Mouse (Mus musculus): ENCODE measurements around the gene Eno3. TPM values are rescaled to one million over a fixed set of nuclear protein-coding genes. Genes with fewer than 3 reads are reported as not detected.
A peak's percentile ranks its signal among the peaks of the same experiment; 100 is the strongest.

Gene Eno3
- polyA plus RNA-seq, 1 experiment from 2014 or later = 188 TPM

- Histone ChIP-seq H3K27ac (peak overlapping the region; percentile 69; the same call in 1 of the 2 replicates), H3K4me1 (peaks cover 25% of the 10 kb centered on the region), H3K36me3 (peaks cover 76% of the 10 kb centered on the region), H3K27me3 (ENCODE audit: insufficient read depth, poor library complexity, severe bottlenecking) (0 out of 2 replicates have a peak, but pooled peaks cover 3% of the 10 kb centered on the region), H3K9me3 (no peaks in the 10 kb centered on the region), H3K4me3 (no peak overlapping the region)
- WGBS = 55% methylated on average over 12 of the region's 12 CpGs
- no peak for DNase-seq (ENCODE audit: low spot score)
These were observed 24.2 kb downstream of the Eno3 start for GRCm38 (mm10) chr11:70681170-70681569.

- Histone ChIP-seq H3K36me3 (peaks cover 71% of the 10 kb centered on the region), H3K9me3 (no peaks in the 10 kb centered on the region), H3K4me1 (peaks cover 29% of the 10 kb centered on the region), H3K27me3 (ENCODE audit: insufficient read depth, poor library complexity, severe bottlenecking) (0 out of 2 replicates have a peak, but pooled peaks cover 3% of the 10 kb centered on the region), H3K4me3 (0 out of 2 replicates have a peak overlapping the region, but pooled peaks have one; percentile 3), H3K27ac (peak overlapping the region; percentile 69)
- 14% methylated on average over 8 of the region's 11 CpGs for WGBS
- no peak for DNase-seq (ENCODE audit: low spot score)
These were observed 25.0 kb downstream of the Eno3 start for GRCm38 (mm10) chr11:70681897-70682581.

GRCm38 (mm10) chr11:70683640-70684039 is 26.6 kb downstream of the Eno3 start:
- H3K4me1 ChIP-seq = peaks cover 42% of the 10 kb centered on the region
- 0 out of 2 replicates have a peak, but pooled peaks cover 3% of the 10 kb centered on the region for H3K27me3 ChIP-seq (ENCODE audit: insufficient read depth, poor library complexity, severe bottlenecking)
- DNase-seq (ENCODE audit: low spot score) = no peak
- no peak overlapping the region for H3K27ac ChIP-seq
- no peaks in the 10 kb centered on the region for H3K9me3 ChIP-seq
- WGBS = 76% methylated on average over 5 of the region's 5 CpGs
- no peak overlapping the region for H3K4me3 ChIP-seq
- peaks cover 66% of the 10 kb centered on the region for H3K36me3 ChIP-seq

GRCm38 (mm10) chr11:70686901-70687566 is 30.0 kb downstream of the Eno3 start:
- no peaks in the 10 kb centered on the region for H3K27me3 ChIP-seq (ENCODE audit: insufficient read depth, poor library complexity, severe bottlenecking)
- DNase-seq (ENCODE audit: low spot score) = no peak
- WGBS = 5% methylated on average over 16 of the region's 16 CpGs
- peak overlapping the region; percentile 96 for H3K27ac ChIP-seq
- no peaks in the 10 kb centered on the region for H3K9me3 ChIP-seq
- H3K36me3 ChIP-seq = peaks cover 40% of the 10 kb centered on the region
- peaks cover 43% of the 10 kb centered on the region for H3K4me1 ChIP-seq
- H3K4me3 ChIP-seq = peak overlapping the region; percentile 92

- Histone ChIP-seq H3K27me3 (ENCODE audit: insufficient read depth, poor library complexity, severe bottlenecking) (no peaks in the 10 kb centered on the region), H3K36me3 (peaks cover 35% of the 10 kb centered on the region), H3K4me3 (peak within 1 kb of the TSS; percentile 92), H3K9me3 (no peaks in the 10 kb centered on the region), H3K4me1 (peaks cover 37% of the 10 kb centered on the region), H3K27ac (peak within 1 kb of the TSS; percentile 96)
- under 1% methylated on average over 55 of the region's 55 CpGs for WGBS
- peak; percentile 90 for DNase-seq (ENCODE audit: low spot score)
These were observed 30.7 kb downstream of the Eno3 start, which contains the start of gene Camta2 for GRCm38 (mm10) chr11:70687601-70688199. TSS of gene Camta2 (minus strand) at chr11:70688105.

- Histone ChIP-seq H3K27ac (peak overlapping the region; percentile 96), H3K36me3 (peaks cover 28% of the 10 kb centered on the region), H3K9me3 (no peaks in the 10 kb centered on the region), H3K4me1 (peaks cover 35% of the 10 kb centered on the region), H3K27me3 (ENCODE audit: insufficient read depth, poor library complexity, severe bottlenecking) (no peaks in the 10 kb centered on the region), H3K4me3 (peak overlapping the region; percentile 92)
- WGBS = 10% methylated on average over 8 of the region's 8 CpGs
- no peak for DNase-seq (ENCODE audit: low spot score)
These were observed 31.4 kb downstream of the Eno3 start for GRCm38 (mm10) chr11:70688372-70688771.

GRCm38 (mm10) chr11:70689578-70689977 is 32.6 kb downstream of the Eno3 start:
- H3K27ac ChIP-seq = no peak overlapping the region
- WGBS = 34% methylated on average over 4 of the region's 4 CpGs
- no peaks in the 10 kb centered on the region for H3K9me3 ChIP-seq
- peaks cover 17% of the 10 kb centered on the region for H3K36me3 ChIP-seq
- H3K27me3 ChIP-seq (ENCODE audit: insufficient read depth, poor library complexity, severe bottlenecking) = no peaks in the 10 kb centered on the region
- no peak for DNase-seq (ENCODE audit: low spot score)
- H3K4me1 ChIP-seq = peaks cover 35% of the 10 kb centered on the region
- no peak overlapping the region for H3K4me3 ChIP-seq

GRCm38 (mm10) chr11:70693504-70693903 is 36.5 kb downstream of the Eno3 start:
- no peaks in the 10 kb centered on the region for H3K27me3 ChIP-seq (ENCODE audit: insufficient read depth, poor library complexity, severe bottlenecking)
- no peaks in the 10 kb centered on the region for H3K9me3 ChIP-seq
- no peaks in the 10 kb centered on the region for H3K36me3 ChIP-seq
- H3K4me1 ChIP-seq = peaks cover 14% of the 10 kb centered on the region
- H3K4me3 ChIP-seq = no peak overlapping the region
- DNase-seq (ENCODE audit: low spot score) = no peak
- WGBS = 51% methylated on average over 3 of the region's 3 CpGs
- no peak overlapping the region for H3K27ac ChIP-seq

GRCm38 (mm10) chr11:70697376-70697775 is 40.4 kb downstream of the Eno3 start:
- no peak for DNase-seq (ENCODE audit: low spot score)
- whole genome bisulfite sequencing = 74% methylated on average over 3 of the region's 3 CpGs
- H3K36me3 ChIP-seq = peaks cover 1% of the 10 kb centered on the region; the same call in 1 of the 2 replicates
- no peak overlapping the region for H3K27ac ChIP-seq
- H3K9me3 ChIP-seq = no peaks in the 10 kb centered on the region
- peaks cover 23% of the 10 kb centered on the region for H3K4me1 ChIP-seq
- H3K4me3 ChIP-seq = no peak overlapping the region
- no peaks in the 10 kb centered on the region for H3K27me3 ChIP-seq (ENCODE audit: insufficient read depth, poor library complexity, severe bottlenecking)

- no peaks in the 10 kb centered on the region for H3K9me3 ChIP-seq
- no peak overlapping the region for H3K27ac ChIP-seq
- H3K4me3 ChIP-seq = peak overlapping the region; percentile 79; the same call in 1 of the 2 replicates
- WGBS = 55% methylated on average over 2 of the region's 2 CpGs
- H3K27me3 ChIP-seq (ENCODE audit: insufficient read depth, poor library complexity, severe bottlenecking) = no peaks in the 10 kb centered on the region
- H3K36me3 ChIP-seq = peaks cover 17% of the 10 kb centered on the region
- no peak for DNase-seq (ENCODE audit: low spot score)
- H3K4me1 ChIP-seq = peaks cover 37% of the 10 kb centered on the region
These were observed 42.0 kb downstream of the Eno3 start for GRCm38 (mm10) chr11:70699051-70699450.

- Histone ChIP-seq H3K27me3 (ENCODE audit: insufficient read depth, poor library complexity, severe bottlenecking) (no peaks in the 10 kb centered on the region), H3K4me3 (peak within 1 kb of the TSS; percentile 79), H3K27ac (peak within 1 kb of the TSS; percentile 99), H3K4me1 (peaks cover 37% of the 10 kb centered on the region), H3K9me3 (no peaks in the 10 kb centered on the region), H3K36me3 (peaks cover 26% of the 10 kb centered on the region)
- peak; percentile 94 for DNase-seq (ENCODE audit: low spot score)
- 1% methylated on average over 68 of the region's 69 CpGs for WGBS
These were observed 42.9 kb downstream of the Eno3 start, which contains the start of the genes Inca1 and Kif1c for GRCm38 (mm10) chr11:70699722-70700556. TSS of gene Inca1 (minus strand) at chr11:70700155. TSS of gene Kif1c (plus strand) at chr11:70700548.

- peak overlapping the region; percentile 79 for H3K4me3 ChIP-seq
- H3K27me3 ChIP-seq (ENCODE audit: insufficient read depth, poor library complexity, severe bottlenecking) = no peaks in the 10 kb centered on the region
- peaks cover 37% of the 10 kb centered on the region for H3K4me1 ChIP-seq
- WGBS = under 1% methylated on average over 34 of the region's 34 CpGs
- peak; percentile 84 for DNase-seq (ENCODE audit: low spot score)
- peak overlapping the region; percentile 99 for H3K27ac ChIP-seq
- peaks cover 33% of the 10 kb centered on the region for H3K36me3 ChIP-seq
- H3K9me3 ChIP-seq = no peaks in the 10 kb centered on the region
These were observed 43.6 kb downstream of the Eno3 start for GRCm38 (mm10) chr11:70700613-70701012.
